Mouse (Mus musculus) ES-Bruce4 (cell line): Measurements from ENCODE around the gene Sel1l3. TPM values are rescaled to one million over a fixed set of nuclear protein-coding genes. Genes with fewer than 3 reads are reported as not detected.

Experiments used
- H3K27ac ChIP-seq: 2 replicates; pipeline ENCODE4 v1.5.1; 2012; ENCODE audit warnings: low read length, inconsistent platforms; ENCODE audit not compliant: insufficient read depth
- H3K27me3 ChIP-seq: 2 replicates; pipeline ENCODE4 v1.6.1; 2012; ENCODE audit warnings: mild to moderate bottlenecking, low read length, inconsistent platforms; ENCODE audit not compliant: control insufficient read depth, poor library complexity, insufficient read depth, severe bottlenecking
- H3K36me3 ChIP-seq: 2 replicates; pipeline ENCODE4 v1.6.1; 2012; ENCODE audit warnings: inconsistent platforms, mild to moderate bottlenecking, low read length, moderate library complexity; ENCODE audit not compliant: control insufficient read depth, poor library complexity, insufficient read depth, severe bottlenecking
- H3K4me1 ChIP-seq: one replicate; pipeline ENCODE4 v1.8.1; 2011; ENCODE audit warnings: low read length; ENCODE audit not compliant: control insufficient read depth, insufficient read depth
- H3K4me3 ChIP-seq: 2 replicates; pipeline ENCODE4 v1.5.1; 2011; ENCODE audit warnings: low read depth, mild to moderate bottlenecking, low read length
- H3K9ac ChIP-seq: 2 replicates; pipeline ENCODE4 v1.6.1; 2012; ENCODE audit warnings: low read depth, mild to moderate bottlenecking, inconsistent platforms; ENCODE audit not compliant: poor library complexity, severe bottlenecking
- H3K9me3 ChIP-seq: replicated peaks from 2 replicates; pipeline ENCODE4 v1.6.1; 2012; ENCODE audit warnings: mild to moderate bottlenecking, low read length, inconsistent platforms; ENCODE audit not compliant: control insufficient read depth, poor library complexity, insufficient read depth, severe bottlenecking
- CTCF ChIP-seq: IDR thresholded peaks from one replicate; pipeline ENCODE4 v1.8.1; 2011; ENCODE audit warnings: low read depth, low read length
- EP300 ChIP-seq: IDR thresholded peaks from 2 replicates; pipeline ENCODE4 v1.6.1; 2011; ENCODE audit warnings: low read depth, low read length; ENCODE audit not compliant: insufficient read depth
- POLR2A ChIP-seq: IDR thresholded peaks from one replicate; pipeline ENCODE4 v1.8.1; 2011; ENCODE audit warnings: low read length; ENCODE audit not compliant: insufficient read depth
- polyA plus RNA-seq: library from polyadenylated mRNA; stranded (reverse); fragments of >200 nt; gene quantifications from 2 replicates; pipeline ENCODE4 v1.2.4, GENCODE M21; 2011; ENCODE audit warnings: low read depth; ENCODE audit not compliant: missing spikeins, insufficient read depth, insufficient read length

Sel1l3 gene
- polyA plus RNA-seq, 1 experiment, result 6.1 TPM

- no peak overlapping the region for H3K4me3 ChIP-seq
- no peaks in the 10 kb centered on the region for H3K9me3 ChIP-seq
- no peak overlapping the region for H3K27ac ChIP-seq
- H3K27me3 ChIP-seq, result no peaks in the 10 kb centered on the region; the same call in 1 of the 2 replicates
- no peaks in the 10 kb centered on the region for H3K4me1 ChIP-seq
- H3K36me3 ChIP-seq, result no peaks in the 10 kb centered on the region
- H3K9ac ChIP-seq, result no peak overlapping the region
- TF ChIP-seq POLR2A (no peak), EP300 (no peak), CTCF (no peak)
Measured at GRCm38 (mm10) chr5:53249431-53250061, 35.8 kb upstream of the Sel1l3 start.

DNA sequence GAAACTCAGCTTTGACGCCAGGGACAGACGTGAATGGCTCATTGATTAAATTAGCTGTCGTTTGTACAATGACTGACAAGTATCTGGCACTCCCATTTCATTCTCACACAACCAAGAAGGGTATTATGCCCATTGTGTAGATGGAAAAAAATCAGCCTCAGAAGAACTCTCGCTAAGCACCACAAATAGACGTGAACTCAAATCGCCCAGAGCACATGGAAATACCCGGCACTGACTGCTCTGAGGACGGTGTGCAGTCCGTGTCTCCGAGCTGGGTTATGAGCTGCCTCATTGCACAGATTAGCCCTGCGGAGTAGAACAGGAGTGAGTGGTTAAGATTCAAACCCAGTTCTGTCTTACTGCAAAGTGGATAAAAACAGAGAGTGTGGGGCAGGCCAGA, 34.8 kb upstream of the Sel1l3 start:
- TF ChIP-seq CTCF (no peak), EP300 (no peak), POLR2A (no peak)
- Histone ChIP-seq H3K9ac (no peak overlapping the region), H3K4me3 (no peak overlapping the region)

DNA sequence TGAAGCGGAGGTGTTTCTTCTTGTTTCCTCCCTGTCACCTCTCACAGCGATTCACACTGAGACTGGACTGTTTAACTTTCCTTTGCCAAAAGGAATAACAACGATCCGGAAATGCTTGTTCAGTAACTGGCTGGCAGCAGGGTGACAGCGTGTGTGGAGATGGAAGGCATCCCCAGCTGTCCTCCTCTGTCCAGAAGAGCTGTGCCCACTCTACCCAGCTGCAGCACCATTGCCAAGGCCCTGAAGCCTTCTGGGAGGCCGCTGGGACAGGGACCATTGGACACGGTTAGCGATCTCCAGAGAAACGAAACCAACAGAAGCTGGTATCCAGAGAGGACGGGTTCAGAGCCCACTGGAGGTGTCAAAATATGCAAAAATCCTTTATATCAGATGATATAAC, 30.2 kb upstream of the Sel1l3 start:
- H3K27me3 ChIP-seq, result no peaks in the 10 kb centered on the region
- no peak overlapping the region for H3K27ac ChIP-seq
- no peaks in the 10 kb centered on the region for H3K4me1 ChIP-seq
- no peaks in the 10 kb centered on the region for H3K36me3 ChIP-seq
- TF ChIP-seq EP300 (no peak), POLR2A (no peak), CTCF (no peak)
- no peak overlapping the region for H3K4me3 ChIP-seq
- no peak overlapping the region for H3K9ac ChIP-seq
- no peaks in the 10 kb centered on the region for H3K9me3 ChIP-seq

More for the DNA sequence above, 34.8 kb upstream of the Sel1l3 start:
- Histone ChIP-seq H3K27ac (no peak overlapping the region), H3K27me3 (no peaks in the 10 kb centered on the region; the same call in 1 of the 2 replicates), H3K4me1 (no peaks in the 10 kb centered on the region), H3K36me3 (no peaks in the 10 kb centered on the region), H3K9me3 (no peaks in the 10 kb centered on the region)

DNA sequence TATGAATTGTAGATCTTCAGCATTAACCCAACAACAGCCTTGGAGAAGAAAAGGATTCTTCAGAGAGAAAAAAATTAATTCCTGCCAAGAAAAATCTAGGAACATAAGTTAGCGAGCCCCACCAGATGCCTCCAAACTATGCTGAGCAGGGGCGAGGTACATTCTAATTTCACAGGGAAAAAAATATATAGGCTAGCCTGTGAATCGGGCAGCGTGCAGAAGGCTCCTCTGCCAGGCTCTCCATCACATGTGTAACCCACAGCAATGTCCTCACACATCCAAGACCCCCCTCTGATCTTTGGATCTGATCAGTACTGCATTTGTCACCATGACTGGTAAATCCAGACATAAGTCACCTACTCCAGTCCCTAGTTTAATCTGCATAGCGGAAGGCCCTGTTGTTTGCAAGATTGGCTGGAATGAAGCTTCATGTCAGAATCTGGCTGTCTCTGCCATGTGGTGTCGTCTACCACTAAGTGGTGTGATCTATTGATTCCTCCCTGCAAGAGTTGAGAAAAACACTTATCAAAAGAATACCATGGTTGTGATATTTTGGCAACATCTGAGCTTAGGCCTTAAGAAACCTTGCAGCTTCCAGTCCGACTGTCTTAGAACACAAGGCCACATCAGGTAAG, 29.3 kb upstream of the Sel1l3 start:
- H3K9ac ChIP-seq, result no peak overlapping the region

GRCm38 (mm10) chr5:53241963-53242362, 28.2 kb upstream of the Sel1l3 start:
- no peak overlapping the region for H3K9ac ChIP-seq
- H3K27ac ChIP-seq, result no peak overlapping the region
- H3K27me3 ChIP-seq, result no peaks in the 10 kb centered on the region
- no peaks in the 10 kb centered on the region for H3K4me1 ChIP-seq
- H3K4me3 ChIP-seq, result no peak overlapping the region
- no peaks in the 10 kb centered on the region for H3K36me3 ChIP-seq
- TF ChIP-seq POLR2A (no peak), EP300 (no peak), CTCF (no peak)
- H3K9me3 ChIP-seq, result no peaks in the 10 kb centered on the region

More for the DNA sequence above, 29.3 kb upstream of the Sel1l3 start:
- Histone ChIP-seq H3K36me3 (no peaks in the 10 kb centered on the region), H3K4me1 (no peaks in the 10 kb centered on the region), H3K27me3 (no peaks in the 10 kb centered on the region), H3K9me3 (no peaks in the 10 kb centered on the region), H3K27ac (no peak overlapping the region), H3K4me3 (no peak overlapping the region)
- TF ChIP-seq EP300, result no peak

- Histone ChIP-seq H3K4me1 (no peaks in the 10 kb centered on the region), H3K27ac (no peak overlapping the region), H3K27me3 (no peaks in the 10 kb centered on the region), H3K36me3 (no peaks in the 10 kb centered on the region), H3K9ac (no peak overlapping the region), H3K4me3 (no peak overlapping the region), H3K9me3 (no peaks in the 10 kb centered on the region)
- no peak for TF ChIP-seq EP300
- no peak for TF ChIP-seq CTCF
- no peak for TF ChIP-seq POLR2A
Measured at GRCm38 (mm10) chr5:53241109-53241508, 27.4 kb upstream of the Sel1l3 start.
